Mouse (Mus musculus) embryonic facial prominence, embryonic 13.5 days (tissue): Measurements from ENCODE around the gene Fndc10. TPM values are rescaled to one million over a fixed set of nuclear protein-coding genes. Genes with fewer than 3 reads are reported as not detected.

Source experiments
- ATAC-seq: fragments of 200-750 bp; cut with Nextera tagmentation; 2 replicates; pipeline ENCODE4 v1.8.0; 2017; ENCODE audit warnings: low read depth; ENCODE audit not compliant: insufficient number of reproducible peaks, insufficient read depth, low FRiP score, low TSS enrichment
- H3K27ac ChIP-seq: fragments of 300-500 bp; sonication (generic); 2 replicates; pipeline ENCODE4 v1.5.1; 2015; ENCODE audit warnings: moderate library complexity, mild to moderate bottlenecking, inconsistent platforms
- H3K27me3 ChIP-seq: fragments of 300-500 bp; sonication (generic); 2 replicates; pipeline ENCODE4 v1.6.1; 2015; ENCODE audit warnings: mild to moderate bottlenecking, inconsistent platforms
- H3K36me3 ChIP-seq: fragments of 300-500 bp; sonication (generic); 2 replicates; pipeline ENCODE4 v1.6.1; 2015; ENCODE audit warnings: mild to moderate bottlenecking, inconsistent platforms
- H3K4me1 ChIP-seq: fragments of 300-500 bp; sonication (generic); 2 replicates; pipeline ENCODE4 v1.6.1; 2015; ENCODE audit warnings: inconsistent platforms
- H3K4me2 ChIP-seq: fragments of 300-500 bp; sonication (generic); 2 replicates; pipeline ENCODE4 v1.6.1; 2015; ENCODE audit warnings: moderate library complexity, mild to moderate bottlenecking, inconsistent platforms
- H3K4me3 ChIP-seq: fragments of 300-500 bp; sonication (generic); 2 replicates; pipeline ENCODE4 v1.5.1; 2015; ENCODE audit warnings: mild to moderate bottlenecking, inconsistent platforms
- H3K9ac ChIP-seq: fragments of 300-500 bp; sonication (generic); 2 replicates; pipeline ENCODE4 v1.6.1; 2015; ENCODE audit warnings: mild to moderate bottlenecking, inconsistent platforms
- H3K9me3 ChIP-seq: fragments of 300-500 bp; sonication (generic); 2 replicates; pipeline ENCODE4 v1.6.1; 2016; ENCODE audit warnings: inconsistent platforms
- WGBS: fragments of 180-500 bp; shearing (Covaris S2); methylation state at CpG from one replicate; pipeline ENCODE4 v1.1.7; 2015; ENCODE audit warnings: mixed read lengths; 5-methylcytosine and 5-hydroxymethylcytosine counted together
- polyA plus RNA-seq: library from polyadenylated mRNA; unstranded; fragments of >200 nt; fragmentation: Nextera tagmentation; extraction: Ambion mirVana; gene quantifications from 2 replicates; pipeline ENCODE4 v1.2.1, GENCODE M21; 2015

Gene Fndc10
- polyA plus RNA-seq, 1 experiment from 2014 or later: 6.5 TPM

DNA sequence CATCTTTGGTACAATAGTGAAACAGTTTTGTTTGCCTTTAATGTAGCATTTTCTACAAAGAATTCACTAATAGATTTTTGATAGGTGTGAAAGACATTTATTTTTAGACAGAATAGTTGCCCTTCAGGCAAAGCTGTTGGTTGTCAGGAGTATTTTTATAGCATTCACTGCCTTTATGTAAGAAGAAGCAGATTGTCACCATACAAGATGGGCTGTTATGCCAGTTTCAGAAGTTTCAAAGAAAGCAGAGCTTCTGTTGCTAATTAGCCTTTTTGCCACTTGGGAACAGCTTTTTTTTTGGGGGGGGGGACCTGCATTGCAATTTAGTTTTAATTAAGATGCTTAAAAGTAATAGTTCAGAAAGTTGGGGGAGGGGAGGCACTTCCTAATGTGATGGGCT lies 14.8 kb downstream of the Fndc10 start:
- no peak overlapping the region for H3K4me3 ChIP-seq
- no peak for ATAC-seq
- peaks cover 23% of the 10 kb centered on the region for H3K4me1 ChIP-seq
- H3K9me3 ChIP-seq: no peaks in the 10 kb centered on the region
- H3K27ac ChIP-seq: no peak overlapping the region
- H3K27me3 ChIP-seq: no peaks in the 10 kb centered on the region
- no peak overlapping the region for H3K9ac ChIP-seq
- H3K36me3 ChIP-seq: no peaks in the 10 kb centered on the region
- H3K4me2 ChIP-seq: no peak overlapping the region

DNA sequence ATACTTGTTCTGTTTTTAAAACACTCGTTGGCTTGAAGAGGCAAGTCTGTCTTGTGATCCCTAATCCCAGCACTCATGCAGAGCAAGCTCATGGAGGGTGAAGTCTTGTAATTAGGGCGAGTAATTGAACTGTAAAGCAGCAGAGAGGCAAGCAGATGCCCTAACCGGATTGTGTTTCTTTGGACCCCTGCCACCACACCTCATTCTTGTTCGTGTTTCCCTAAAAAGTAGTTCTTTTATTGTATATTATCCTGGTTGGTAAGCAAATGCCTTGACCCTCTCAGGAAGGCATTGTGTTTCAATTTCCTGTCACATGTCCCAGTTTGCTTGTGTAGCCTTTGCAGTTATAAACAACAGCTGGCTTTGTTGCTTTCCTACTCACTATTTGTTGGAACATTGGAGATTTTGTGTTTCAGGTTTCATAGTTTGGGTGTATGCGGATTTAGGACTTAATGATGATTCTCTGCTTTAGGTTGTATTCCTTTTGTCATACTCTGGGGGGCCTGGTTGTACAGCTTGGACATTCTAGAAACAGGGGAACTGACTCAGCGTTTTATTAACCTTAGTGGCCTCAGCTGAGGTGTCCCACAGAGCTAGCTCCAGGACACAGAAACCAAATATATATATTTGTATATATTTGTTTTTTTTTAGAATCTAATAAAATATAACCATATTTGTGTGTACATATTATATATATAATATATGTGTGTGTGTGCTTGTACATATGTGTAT lies 16.5 kb downstream of the Fndc10 start:
- Histone ChIP-seq H3K4me2 (no peak overlapping the region; the same call in 1 of the 2 replicates), H3K36me3 (peaks cover 15% of the 10 kb centered on the region), H3K4me3 (no peak overlapping the region), H3K27ac (peak overlapping the region; percentile 29), H3K27me3 (no peaks in the 10 kb centered on the region), H3K9me3 (no peaks in the 10 kb centered on the region), H3K4me1 (peaks cover 19% of the 10 kb centered on the region), H3K9ac (no peak overlapping the region)
- WGBS: 40% methylated on average over 6 of the region's 6 CpGs
- no peak for ATAC-seq

DNA sequence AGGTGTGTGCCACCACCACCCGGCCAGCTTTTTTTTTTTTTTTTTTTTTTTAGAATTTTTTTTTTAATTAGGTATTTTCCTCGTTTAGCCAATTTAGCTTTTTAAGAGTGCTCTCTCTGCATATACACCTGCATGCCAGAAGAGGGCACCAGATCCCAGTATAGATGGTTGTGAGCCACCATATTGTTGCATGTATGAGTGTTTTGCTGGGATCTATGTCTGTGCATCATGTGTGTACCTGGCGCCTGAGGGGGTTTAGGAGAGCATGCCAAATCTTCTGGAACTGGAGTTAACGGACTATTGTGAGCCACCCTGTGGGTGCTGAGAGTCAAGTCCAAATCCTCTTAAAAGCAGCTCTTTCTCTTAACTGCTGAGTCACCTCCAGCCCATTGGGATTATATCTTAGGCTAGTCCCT lies 27.5 kb downstream of the Fndc10 start:
- Histone ChIP-seq H3K27me3 (no peaks in the 10 kb centered on the region), H3K36me3 (peaks cover 34% of the 10 kb centered on the region), H3K4me3 (no peak overlapping the region), H3K4me1 (no peaks in the 10 kb centered on the region), H3K9ac (no peak overlapping the region), H3K4me2 (no peak overlapping the region), H3K27ac (no peak overlapping the region), H3K9me3 (no peaks in the 10 kb centered on the region)
- no peak for ATAC-seq
- WGBS: 63% methylated on average over 4 of the region's 4 CpGs

DNA sequence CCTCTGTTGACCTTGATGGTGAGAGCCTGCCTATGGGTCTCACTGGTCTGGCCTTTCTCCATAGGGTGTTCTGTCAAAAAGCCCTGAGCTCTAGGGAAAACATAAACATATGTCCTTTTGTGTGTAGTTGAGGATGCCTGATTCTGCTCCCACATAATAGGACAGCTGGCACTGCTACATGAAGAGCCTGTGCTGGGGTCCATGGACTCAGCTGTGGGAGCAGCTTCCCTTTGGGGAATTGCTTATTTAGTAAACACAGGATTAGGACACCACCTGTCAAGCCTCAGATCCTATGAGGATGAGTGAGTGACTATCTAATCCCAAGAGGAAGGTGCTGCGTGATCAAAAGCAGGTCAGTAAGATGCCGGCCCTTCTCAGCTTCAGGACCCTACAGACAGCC lies 33.9 kb downstream of the Fndc10 start:
- ATAC-seq: no peak
- no peaks in the 10 kb centered on the region for H3K27me3 ChIP-seq
- H3K9ac ChIP-seq: no peak overlapping the region
- no peak overlapping the region for H3K4me2 ChIP-seq
- H3K4me1 ChIP-seq: no peaks in the 10 kb centered on the region
- WGBS: 78% methylated on average over 2 of the region's 2 CpGs
- H3K36me3 ChIP-seq: peaks cover 35% of the 10 kb centered on the region
- H3K27ac ChIP-seq: no peak overlapping the region
- no peaks in the 10 kb centered on the region for H3K9me3 ChIP-seq
- H3K4me3 ChIP-seq: no peak overlapping the region

DNA sequence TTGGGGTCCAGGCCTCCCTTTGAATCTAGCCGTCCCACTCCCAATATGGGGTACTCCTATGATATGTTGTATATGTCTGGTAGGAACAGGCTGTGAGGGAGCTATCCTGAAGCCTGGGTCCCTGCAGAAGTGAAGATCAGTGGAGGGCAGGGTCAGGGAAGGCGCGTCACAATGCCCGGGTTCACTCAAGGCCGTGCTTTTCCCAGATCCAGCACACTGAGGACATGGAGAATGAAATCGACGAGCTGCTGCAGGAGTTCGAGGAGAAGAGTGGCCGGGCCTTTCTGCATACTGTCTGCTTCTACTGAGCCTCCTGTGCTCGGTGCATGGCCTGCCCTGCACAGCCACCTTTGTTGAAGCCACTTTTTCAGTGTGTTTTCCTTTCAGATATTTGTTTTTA lies 39.1 kb downstream of the Fndc10 start:
- peak overlapping the region; percentile 92; the same call in 1 of the 2 replicates for H3K4me2 ChIP-seq
- H3K36me3 ChIP-seq: peaks cover 31% of the 10 kb centered on the region
- H3K9ac ChIP-seq: peak overlapping the region; percentile 90
- no peak for ATAC-seq
- no peaks in the 10 kb centered on the region for H3K27me3 ChIP-seq
- H3K27ac ChIP-seq: no peak overlapping the region
- no peak overlapping the region for H3K4me3 ChIP-seq
- peaks cover 37% of the 10 kb centered on the region for H3K4me1 ChIP-seq
- 87% methylated on average over 10 of the region's 10 CpGs for WGBS
- H3K9me3 ChIP-seq: no peaks in the 10 kb centered on the region

DNA sequence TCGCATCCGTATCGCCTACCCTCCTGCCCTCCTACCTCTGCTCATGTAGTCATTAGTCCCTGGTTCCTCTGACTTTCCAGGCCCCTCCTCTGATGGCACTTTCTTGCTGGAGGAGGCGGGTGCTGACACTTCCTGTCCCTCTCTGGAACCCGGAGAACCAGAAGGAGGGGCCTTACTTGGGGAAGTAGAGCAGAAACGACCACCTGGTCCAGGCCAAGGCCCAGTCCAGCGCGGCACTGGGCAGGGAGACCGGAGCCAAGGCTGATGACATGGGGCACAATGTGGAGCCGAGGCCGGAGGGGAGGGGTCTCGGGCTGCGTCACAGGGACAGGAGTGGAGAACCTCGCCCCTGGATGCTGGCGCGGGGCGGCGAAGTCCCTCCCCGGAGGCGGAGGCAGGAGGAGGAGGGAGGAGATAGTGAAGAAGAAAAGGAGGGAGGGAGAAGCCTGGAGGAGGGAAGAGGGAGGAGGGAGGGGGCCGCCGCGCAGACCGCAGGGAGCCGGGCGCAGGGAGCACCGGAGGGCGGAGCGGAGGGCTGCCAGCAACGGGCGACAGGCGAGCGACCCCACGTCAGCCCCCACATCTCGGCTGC lies 40.3 kb downstream of the Fndc10 start, which contains the start of gene Tmem240:
Gene Tmem240 (plus strand): TSS at position 451 of the 592 bp plus-strand sequence.
- H3K4me2 ChIP-seq: peak within 1 kb of the TSS; percentile 92
- ATAC-seq: peak; percentile 85
- H3K4me1 ChIP-seq: peaks cover 38% of the 10 kb centered on the region
- H3K36me3 ChIP-seq: peaks cover 34% of the 10 kb centered on the region
- peak within 1 kb of the TSS; percentile 90 for H3K9ac ChIP-seq
- H3K27me3 ChIP-seq: no peaks in the 10 kb centered on the region
- WGBS: under 1% methylated on average over 33 of the region's 35 CpGs
- no peaks in the 10 kb centered on the region for H3K9me3 ChIP-seq
- peak within 1 kb of the TSS; percentile 87 for H3K27ac ChIP-seq
- peak within 1 kb of the TSS; percentile 81 for H3K4me3 ChIP-seq

DNA sequence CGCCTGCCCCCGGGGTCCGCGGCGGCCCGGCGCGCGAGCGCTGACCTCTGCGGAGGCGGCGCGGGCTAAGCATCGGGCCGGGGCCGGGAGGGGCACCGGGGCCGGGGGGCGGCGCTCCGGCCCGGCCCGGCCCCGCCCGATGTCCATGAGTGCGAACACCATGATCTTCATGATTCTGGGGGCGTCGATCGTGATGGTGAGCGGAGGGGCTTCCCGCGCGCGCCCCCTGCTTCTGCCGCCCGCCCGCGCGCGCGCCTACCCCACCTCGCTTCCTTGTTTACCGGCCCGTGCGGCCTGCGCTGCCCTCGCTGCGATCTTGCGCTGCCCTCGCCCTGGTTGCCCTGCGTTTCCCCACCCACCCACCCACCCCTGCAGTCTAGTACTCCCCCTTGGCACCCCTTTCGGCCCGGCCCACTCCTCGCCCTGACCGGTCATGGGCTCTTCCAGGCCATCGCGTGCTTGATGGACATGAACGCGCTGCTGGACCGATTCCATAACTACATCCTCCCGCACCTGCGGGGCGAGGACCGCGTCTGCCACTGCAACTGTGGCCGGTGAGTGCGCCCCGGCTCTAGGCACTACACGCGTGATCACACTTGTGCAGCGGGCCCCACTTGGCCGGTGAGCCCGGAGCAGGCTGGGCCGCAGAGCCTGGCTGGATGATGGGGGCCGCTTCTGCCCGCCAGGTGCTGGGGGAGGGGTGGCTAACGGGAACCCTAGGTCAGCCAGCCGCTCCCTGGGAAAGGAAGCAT lies 41.0 kb downstream of the Fndc10 start:
- H3K27me3 ChIP-seq: no peaks in the 10 kb centered on the region
- H3K27ac ChIP-seq: peak overlapping the region; percentile 87
- peaks cover 41% of the 10 kb centered on the region for H3K36me3 ChIP-seq
- peak overlapping the region; percentile 92 for H3K4me2 ChIP-seq
- H3K9me3 ChIP-seq: no peaks in the 10 kb centered on the region
- peak overlapping the region; percentile 81 for H3K4me3 ChIP-seq
- peak overlapping the region; percentile 90 for H3K9ac ChIP-seq
- peak; percentile 34 for ATAC-seq
- peaks cover 38% of the 10 kb centered on the region for H3K4me1 ChIP-seq
- WGBS: under 1% methylated on average over 56 of the region's 79 CpGs

DNA sequence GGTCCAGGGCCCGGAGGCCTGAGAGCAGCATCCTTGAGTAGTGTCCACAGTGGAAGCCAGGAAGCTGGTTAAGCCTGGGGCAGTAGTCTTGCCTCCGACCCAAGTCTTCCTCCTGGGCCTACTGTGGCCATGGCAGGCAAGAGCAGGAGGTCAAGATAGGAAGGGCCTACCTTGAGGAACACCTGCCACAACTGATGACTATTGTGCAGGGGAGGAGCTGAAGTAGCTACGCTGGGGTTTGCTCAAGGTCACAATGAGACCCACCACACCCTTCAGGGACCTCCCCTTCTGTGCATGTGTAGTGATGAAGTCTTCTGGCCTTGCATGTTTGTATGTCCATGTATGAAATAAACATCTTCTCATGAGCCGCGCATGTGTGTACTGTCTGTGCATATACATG lies 41.6 kb downstream of the Fndc10 start:
- Histone ChIP-seq H3K9ac (peak overlapping the region; percentile 90), H3K27ac (0 out of 2 replicates have a peak overlapping the region, but pooled peaks have one; percentile 87), H3K4me2 (peak overlapping the region; percentile 92), H3K9me3 (no peaks in the 10 kb centered on the region), H3K4me3 (peak overlapping the region; percentile 81), H3K36me3 (peaks cover 45% of the 10 kb centered on the region), H3K27me3 (no peaks in the 10 kb centered on the region), H3K4me1 (peaks cover 38% of the 10 kb centered on the region)
- 76% methylated on average over 5 of the region's 5 CpGs for WGBS
- no peak for ATAC-seq

DNA sequence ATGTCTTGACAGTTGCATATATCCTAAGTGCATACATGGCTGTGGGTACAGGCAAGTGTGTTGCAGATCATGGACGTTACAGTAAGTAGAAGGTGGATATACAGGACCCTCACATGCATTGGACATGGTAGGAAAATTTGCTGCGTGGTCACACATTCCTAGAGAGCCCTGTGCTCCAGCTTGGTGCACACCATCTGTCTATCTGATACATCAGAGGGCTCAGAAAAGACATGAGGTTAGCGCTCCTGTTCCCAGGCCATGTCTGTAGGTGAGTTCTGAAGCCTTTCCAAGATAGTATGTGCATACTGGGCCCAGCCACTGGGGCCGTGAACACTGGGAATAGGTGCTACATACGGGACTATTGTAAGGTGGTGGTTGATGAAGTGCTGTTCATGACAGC lies 42.3 kb downstream of the Fndc10 start:
- Histone ChIP-seq H3K4me1 (peaks cover 38% of the 10 kb centered on the region), H3K27me3 (no peaks in the 10 kb centered on the region), H3K4me2 (peak overlapping the region; percentile 92), H3K27ac (no peak overlapping the region), H3K9ac (peak overlapping the region; percentile 90; the same call in 1 of the 2 replicates), H3K9me3 (no peaks in the 10 kb centered on the region), H3K36me3 (peaks cover 46% of the 10 kb centered on the region), H3K4me3 (no peak overlapping the region)
- no peak for ATAC-seq
- WGBS: 92% methylated on average over 5 of the region's 5 CpGs

DNA sequence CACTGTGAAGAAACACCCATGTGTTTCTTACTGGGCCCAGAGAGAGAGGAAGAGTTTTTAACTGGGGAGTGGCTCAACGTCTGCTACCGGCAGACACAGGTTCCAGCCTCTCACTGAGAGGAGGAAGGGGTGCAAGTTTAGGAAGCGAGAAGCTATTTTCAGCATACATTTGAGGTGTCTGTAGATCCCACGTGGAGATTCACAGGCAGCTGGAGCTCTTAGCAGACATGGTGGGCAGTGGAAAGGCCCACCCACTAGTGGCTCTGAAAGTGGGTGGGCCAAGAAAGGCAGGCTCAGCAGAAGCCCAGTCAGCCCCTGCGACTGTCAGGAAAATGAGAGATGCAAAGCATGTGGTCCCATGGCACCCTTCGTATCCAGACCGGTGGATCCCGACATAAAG lies 44.1 kb downstream of the Fndc10 start:
- Histone ChIP-seq H3K9me3 (no peaks in the 10 kb centered on the region), H3K36me3 (peaks cover 51% of the 10 kb centered on the region), H3K4me1 (peaks cover 36% of the 10 kb centered on the region), H3K27me3 (no peaks in the 10 kb centered on the region), H3K9ac (no peak overlapping the region), H3K4me2 (no peak overlapping the region), H3K27ac (no peak overlapping the region), H3K4me3 (no peak overlapping the region)
- WGBS: 53% methylated on average over 8 of the region's 8 CpGs
- ATAC-seq: no peak

DNA sequence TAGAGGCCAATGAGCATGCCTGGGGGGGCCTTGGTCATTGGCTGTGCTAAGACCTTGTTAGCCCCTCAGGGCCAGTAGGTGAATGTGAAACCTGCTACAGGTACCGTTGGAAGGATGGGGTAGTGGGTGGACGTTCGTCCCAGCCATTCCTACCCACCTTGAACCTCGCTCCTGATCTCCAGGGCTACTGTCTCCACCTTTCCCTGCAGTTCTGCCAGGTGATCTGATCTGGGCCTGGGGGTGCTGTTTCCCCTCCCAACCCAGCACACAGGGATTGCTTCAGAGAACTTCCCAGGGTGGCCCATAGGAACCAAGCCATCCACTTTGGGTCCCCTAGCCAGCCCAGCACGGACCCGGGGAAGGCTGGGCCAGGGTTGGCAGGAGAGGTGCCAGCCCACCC lies 45.0 kb downstream of the Fndc10 start:
- Histone ChIP-seq H3K4me1 (peaks cover 28% of the 10 kb centered on the region), H3K9me3 (no peaks in the 10 kb centered on the region), H3K4me2 (no peak overlapping the region), H3K27me3 (no peaks in the 10 kb centered on the region), H3K36me3 (peaks cover 58% of the 10 kb centered on the region), H3K9ac (no peak overlapping the region), H3K27ac (no peak overlapping the region), H3K4me3 (no peak overlapping the region)
- ATAC-seq: no peak
- 88% methylated on average over 6 of the region's 6 CpGs for WGBS
